Mouse (Mus musculus): ENCODE data around the gene Rhoa. TPM values are rescaled to one million over a fixed set of nuclear protein-coding genes. Genes with fewer than 3 reads are reported as not detected.
"Not testable (repeated sequence)": the region's sequence is repeated elsewhere in the genome, so short reads cannot be mapped to it uniquely, and the experiment has no call there.

The Rhoa gene
- 148 and 275 TPM in 2 replicates for total RNA-seq (2014; fragmentation: Nextera tagmentation)
- 249 and 303 TPM in 2 replicates for total RNA-seq (2017)

GRCm38 (mm10) chr9:108305629-108306520 lies at the start of gene Rhoa, which contains the start of gene Tcta:
Rhoa (plus strand) TSS chr9:108306129.
Tcta (minus strand) TSS chr9:108306160.
- ATAC-seq (replicated peaks; ENCODE audit: low FRiP score, low TSS enrichment, poor library complexity, severe bottlenecking) = peak; percentile 92

GRCm38 (mm10) chr9:108260526-108260925 lies 45.4 kb upstream of the Rhoa start:
- no peak for ATAC-seq (replicated peaks; ENCODE audit: low FRiP score, low TSS enrichment, poor library complexity, severe bottlenecking)

GRCm38 (mm10) chr9:108261865-108262264 lies 44.1 kb upstream of the Rhoa start:
- no peak for ATAC-seq (replicated peaks; ENCODE audit: low FRiP score, low TSS enrichment, poor library complexity, severe bottlenecking)

GRCm38 (mm10) chr9:108262494-108263049 lies 43.4 kb upstream of the Rhoa start:
- ATAC-seq (replicated peaks; ENCODE audit: low FRiP score, low TSS enrichment, poor library complexity, severe bottlenecking) = no peak

- no peak; the same call in 1 of the 2 replicates for ATAC-seq (replicated peaks; ENCODE audit: low FRiP score, low TSS enrichment, poor library complexity, severe bottlenecking)
These were observed 42.7 kb upstream of the Rhoa start for GRCm38 (mm10) chr9:108263131-108263681.

GRCm38 (mm10) chr9:108263690-108264190 lies 42.2 kb upstream of the Rhoa start, which contains the start of gene Dag1:
Dag1 (minus strand) TSS chr9:108263958.
- peak; percentile 94 for ATAC-seq (replicated peaks; ENCODE audit: low FRiP score, low TSS enrichment, poor library complexity, severe bottlenecking)

- peak; percentile 4; the same call in 1 of the 2 replicates for ATAC-seq (replicated peaks; ENCODE audit: low FRiP score, low TSS enrichment, poor library complexity, severe bottlenecking)
These were observed 41.6 kb upstream of the Rhoa start for GRCm38 (mm10) chr9:108264191-108264921.

- ATAC-seq (replicated peaks; ENCODE audit: low FRiP score, low TSS enrichment, poor library complexity, severe bottlenecking) = no peak
These were observed 39.5 kb upstream of the Rhoa start for GRCm38 (mm10) chr9:108266261-108266935.

GRCm38 (mm10) chr9:108267691-108268090 lies 38.2 kb upstream of the Rhoa start:
- ATAC-seq (replicated peaks; ENCODE audit: low FRiP score, low TSS enrichment, poor library complexity, severe bottlenecking) = no peak

- ATAC-seq (replicated peaks; ENCODE audit: low FRiP score, low TSS enrichment, poor library complexity, severe bottlenecking) = not testable (repeated sequence)
These were observed 37.2 kb upstream of the Rhoa start for GRCm38 (mm10) chr9:108268701-108269100.

GRCm38 (mm10) chr9:108271941-108272340 lies 34.0 kb upstream of the Rhoa start:
- no peak for ATAC-seq (replicated peaks; ENCODE audit: low FRiP score, low TSS enrichment, poor library complexity, severe bottlenecking)

- no peak for ATAC-seq (replicated peaks; ENCODE audit: low FRiP score, low TSS enrichment, poor library complexity, severe bottlenecking)
These were observed 33.2 kb upstream of the Rhoa start for GRCm38 (mm10) chr9:108272691-108273090.

- ATAC-seq (replicated peaks; ENCODE audit: low FRiP score, low TSS enrichment, poor library complexity, severe bottlenecking) = no peak
These were observed 32.4 kb upstream of the Rhoa start for GRCm38 (mm10) chr9:108273485-108273884.

GRCm38 (mm10) chr9:108274476-108275330 lies 31.2 kb upstream of the Rhoa start:
- ATAC-seq (replicated peaks; ENCODE audit: low FRiP score, low TSS enrichment, poor library complexity, severe bottlenecking) = no peak

GRCm38 (mm10) chr9:108275331-108275659 lies 30.6 kb upstream of the Rhoa start:
- ATAC-seq (replicated peaks; ENCODE audit: low FRiP score, low TSS enrichment, poor library complexity, severe bottlenecking) = no peak

- peak; percentile 73; the same call in 1 of the 2 replicates for ATAC-seq (replicated peaks; ENCODE audit: low FRiP score, low TSS enrichment, poor library complexity, severe bottlenecking)
These were observed 27.1 kb upstream of the Rhoa start for GRCm38 (mm10) chr9:108278697-108279450.

- no peak for ATAC-seq (replicated peaks; ENCODE audit: low FRiP score, low TSS enrichment, poor library complexity, severe bottlenecking)
These were observed 25.7 kb upstream of the Rhoa start for GRCm38 (mm10) chr9:108280071-108280828.

Measured in megakaryocyte-erythroid progenitor cell, adult 5-6 weeks (primary cell).